Mouse (Mus musculus) retina, postnatal 1 day (tissue): ENCODE measurements around the gene Ttll6.

ENCODE experiments used
- DNase-seq: peaks from one replicate; pipeline ENCODE4 v3.0.0-alpha.2; 2012

The Ttll6 gene

DNA sequence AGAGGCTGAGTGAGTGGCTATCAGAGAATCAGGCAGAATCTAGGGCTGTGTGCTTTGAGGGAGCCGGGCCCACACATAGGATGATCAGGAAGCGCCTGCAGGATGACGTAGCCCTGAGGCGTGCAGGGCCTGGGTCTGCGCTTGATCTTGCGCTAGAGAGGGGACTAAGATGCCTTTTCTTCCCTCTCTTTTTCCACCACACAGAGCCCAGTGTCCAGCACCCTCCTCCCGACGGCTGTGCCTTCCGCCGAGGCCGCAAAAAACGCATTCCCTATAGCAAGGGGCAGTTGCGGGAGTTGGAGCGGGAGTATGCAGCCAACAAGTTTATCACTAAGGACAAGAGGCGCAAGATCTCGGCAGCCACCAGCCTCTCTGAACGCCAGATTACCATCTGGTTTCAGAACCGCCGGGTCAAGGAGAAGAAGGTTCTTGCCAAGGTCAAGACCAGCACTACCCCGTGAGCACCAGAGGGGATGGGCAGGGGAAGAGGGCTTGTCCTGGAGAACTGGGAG is 62.2 kb downstream of the Ttll6 start:
- DNase-seq, result peak; percentile 18

DNA sequence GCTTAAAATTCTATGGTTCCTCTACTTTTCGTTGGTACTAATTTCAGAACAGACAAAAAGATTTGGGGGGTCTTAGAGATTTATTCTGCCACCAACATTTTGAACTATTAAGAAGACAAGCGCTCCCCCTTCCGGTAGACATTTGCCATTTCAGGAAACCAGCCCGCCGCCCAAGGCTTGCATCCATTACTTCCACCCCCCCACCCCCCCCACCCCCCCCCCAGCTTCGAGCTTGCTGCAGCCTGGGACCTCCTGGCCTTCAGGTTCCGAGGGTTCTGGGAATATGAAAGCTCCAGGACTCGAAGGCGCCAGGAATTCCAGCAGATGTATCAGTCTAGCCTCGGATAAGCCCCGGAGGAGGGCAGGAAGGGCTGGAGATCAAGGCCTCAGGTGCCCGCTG is 65.1 kb downstream of the Ttll6 start:
- DNase-seq, result peak; percentile 76

DNA sequence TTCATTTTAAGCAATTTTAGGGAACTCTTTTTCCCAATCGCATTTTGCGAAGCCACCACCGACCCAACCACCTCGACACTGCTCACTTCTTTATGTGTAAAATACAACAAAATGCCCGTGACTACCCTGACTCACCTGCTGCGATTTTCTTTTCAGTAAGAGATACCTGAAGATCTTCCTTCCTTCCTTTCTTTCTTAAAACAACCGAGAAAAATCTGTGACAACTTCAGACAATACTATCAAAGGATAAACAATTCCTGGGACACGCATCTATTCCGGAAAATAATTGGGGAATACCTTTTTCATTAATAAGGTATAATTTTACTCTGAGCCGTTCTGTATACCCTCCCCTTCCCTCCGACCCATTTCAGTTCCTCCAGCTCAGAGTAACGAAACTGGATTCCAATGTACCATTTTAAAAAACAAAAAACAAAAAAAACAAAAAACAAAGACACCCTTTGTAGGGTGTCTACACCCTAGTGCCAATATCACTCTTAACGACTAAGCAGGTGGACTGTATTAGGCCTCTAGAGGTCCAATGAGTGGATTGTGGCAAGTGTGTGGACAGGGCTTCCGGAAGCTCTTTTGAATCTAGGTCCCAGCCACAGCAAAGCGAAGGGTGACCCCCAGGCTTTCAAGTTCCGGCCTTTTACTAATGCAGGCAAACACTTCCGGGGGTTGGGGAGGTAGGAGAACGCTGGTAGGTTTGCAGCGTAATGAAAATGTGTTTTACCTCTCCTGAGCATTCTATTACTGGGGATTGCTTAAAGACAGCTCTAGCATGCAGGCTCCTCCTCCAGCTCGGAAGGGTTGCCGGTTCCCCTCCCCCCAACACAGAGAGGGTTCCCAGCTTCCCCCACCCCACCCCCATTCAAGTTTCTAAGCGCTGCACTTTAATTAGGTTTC is 65.8 kb downstream of the Ttll6 start:
- DNase-seq, result peak; percentile 26

DNA sequence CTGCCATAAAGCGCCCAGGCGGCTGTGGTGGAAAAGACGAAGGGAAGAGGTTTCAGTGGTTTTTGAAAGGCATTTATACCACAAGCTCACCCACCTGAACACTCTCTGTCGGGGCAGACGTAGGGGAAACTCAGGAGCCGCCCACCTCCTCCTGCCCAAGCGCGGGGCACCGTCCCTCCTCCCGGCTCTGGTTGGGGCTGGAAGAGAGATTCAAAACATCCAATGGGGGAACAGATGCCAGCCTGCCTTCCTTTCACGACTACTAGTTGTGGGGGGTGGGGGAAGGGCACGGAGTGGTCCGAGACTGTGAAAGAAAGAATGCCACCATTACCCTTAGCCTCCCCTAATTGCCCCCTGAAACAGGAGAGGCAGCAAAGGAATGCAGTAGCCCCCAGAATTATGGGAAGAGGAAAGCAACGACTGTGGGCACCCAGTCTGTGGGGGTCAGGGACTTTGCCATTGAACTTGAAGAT is 66.6 kb downstream of the Ttll6 start:
- DNase-seq, result peak; percentile 23

DNA sequence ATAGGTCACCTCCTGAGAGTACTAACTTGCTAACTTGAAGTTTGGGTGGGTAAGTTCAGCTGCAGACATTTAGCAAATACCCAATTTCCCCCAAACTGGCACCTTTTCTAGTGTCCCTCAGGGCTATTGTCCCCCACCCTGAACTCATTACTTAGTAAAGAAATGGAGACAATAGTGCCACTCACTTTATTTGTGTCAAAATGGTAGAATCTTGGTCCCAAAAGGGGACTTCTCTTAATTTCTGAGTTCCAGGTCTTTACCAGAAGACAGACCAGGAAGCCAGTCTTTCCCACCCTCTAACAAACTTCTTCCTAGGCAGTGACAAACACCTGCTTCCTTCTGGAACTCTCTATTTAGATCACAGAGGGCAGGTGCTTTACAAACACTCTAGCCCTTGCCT is 68.2 kb downstream of the Ttll6 start:
- no peak for DNase-seq

DNA sequence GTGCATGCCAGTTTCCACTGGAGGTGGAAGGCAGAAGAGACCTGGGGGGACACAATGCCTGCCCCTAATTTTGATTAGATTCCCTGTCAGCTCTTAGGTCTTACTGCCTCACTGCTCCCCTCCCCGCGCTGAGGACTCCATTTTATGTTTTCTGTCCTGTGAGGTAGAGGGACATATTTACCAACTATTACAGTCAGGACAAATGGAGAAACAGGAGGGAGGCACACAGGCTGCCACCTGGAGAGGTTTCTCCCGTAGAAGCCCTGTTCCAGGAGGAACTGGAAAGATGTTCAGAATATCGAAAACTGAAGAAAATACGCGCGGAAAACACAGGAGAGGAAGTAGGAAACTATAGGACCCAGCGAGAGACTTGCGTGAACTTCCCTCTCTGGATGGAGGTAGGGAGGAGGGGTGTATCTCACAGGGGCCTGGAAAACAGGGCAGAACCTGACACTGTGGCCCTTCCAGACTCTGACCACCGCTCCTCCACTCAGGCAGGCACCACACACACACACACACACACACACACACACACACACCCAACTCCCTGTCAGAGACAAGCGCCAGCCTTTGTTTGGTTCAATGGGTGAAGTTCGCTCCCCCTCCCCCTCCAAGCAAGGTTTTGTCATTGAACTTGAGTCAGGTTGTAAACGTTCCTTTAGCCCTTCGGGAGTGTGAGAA is 69.0 kb downstream of the Ttll6 start:
- peak; percentile 46 for DNase-seq

DNA sequence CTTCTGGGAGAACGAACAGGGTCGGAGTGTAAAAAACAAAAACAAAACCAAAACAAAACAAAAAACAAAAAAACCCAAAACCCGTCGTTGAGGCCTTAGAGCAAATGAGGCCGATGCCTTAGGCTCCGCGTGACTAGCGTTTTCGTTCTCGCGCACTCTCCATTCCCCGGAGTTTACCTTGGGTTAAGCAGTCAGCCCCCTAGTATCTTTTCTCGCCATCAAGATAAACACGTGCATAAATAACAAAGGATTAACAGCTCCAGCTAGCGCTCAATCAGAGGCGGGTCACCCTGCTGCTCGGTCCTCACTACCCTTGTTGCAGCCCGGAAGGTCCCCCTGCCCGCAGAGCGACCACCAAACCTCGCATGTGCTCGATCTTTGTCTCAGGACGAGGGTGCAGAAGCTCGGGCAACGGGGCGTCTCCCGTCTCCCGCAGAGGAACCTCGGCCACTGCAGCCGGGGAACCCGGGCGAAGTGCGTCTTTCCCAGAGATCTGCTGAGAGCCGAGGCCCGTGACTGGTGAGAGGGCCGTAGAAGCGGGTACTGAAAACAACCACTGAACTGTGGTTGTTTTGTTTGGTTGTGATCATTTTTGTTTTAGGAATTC is 69.7 kb downstream of the Ttll6 start:
- DNase-seq, result peak; percentile 48

DNA sequence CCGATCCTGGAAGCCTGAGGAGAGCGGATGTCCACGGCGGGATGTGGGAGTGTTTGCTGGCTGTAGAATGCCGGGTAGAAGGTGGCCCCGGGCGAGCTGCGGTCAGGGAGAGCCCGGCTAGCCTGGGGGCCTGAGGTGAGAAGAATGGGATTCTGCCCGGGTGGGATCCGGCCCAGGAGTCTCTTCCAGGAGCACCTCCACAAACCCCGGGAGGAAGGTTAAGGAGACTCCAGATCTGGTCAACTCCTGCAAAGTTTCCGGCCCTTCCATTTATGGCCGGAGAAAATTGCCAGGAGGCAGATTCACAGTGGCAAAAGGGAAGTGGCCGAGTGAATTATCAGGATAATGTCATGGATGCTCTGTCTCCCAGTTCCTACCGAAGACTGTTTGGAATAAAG is 70.2 kb downstream of the Ttll6 start:
- peak; percentile 31 for DNase-seq

DNA sequence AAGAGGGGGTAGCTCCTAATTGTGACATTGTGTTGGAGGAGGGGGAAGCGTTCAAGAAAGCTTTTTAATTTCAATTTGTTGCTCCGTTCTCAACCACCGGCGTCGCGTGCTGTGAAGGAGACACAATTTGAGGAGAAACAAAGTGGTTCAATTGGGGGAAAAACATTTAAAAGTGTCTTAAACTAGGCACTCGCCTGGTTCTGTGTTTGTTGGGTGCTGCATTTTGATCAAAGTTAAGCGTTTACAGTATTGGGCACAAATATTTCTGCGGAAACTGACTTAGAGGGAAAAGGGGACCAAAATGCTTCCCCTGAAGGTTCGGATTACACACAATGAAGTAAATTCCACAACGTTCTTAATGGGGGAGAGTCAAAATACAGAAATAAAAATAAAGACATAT is 70.8 kb downstream of the Ttll6 start:
- peak; percentile 19 for DNase-seq

DNA sequence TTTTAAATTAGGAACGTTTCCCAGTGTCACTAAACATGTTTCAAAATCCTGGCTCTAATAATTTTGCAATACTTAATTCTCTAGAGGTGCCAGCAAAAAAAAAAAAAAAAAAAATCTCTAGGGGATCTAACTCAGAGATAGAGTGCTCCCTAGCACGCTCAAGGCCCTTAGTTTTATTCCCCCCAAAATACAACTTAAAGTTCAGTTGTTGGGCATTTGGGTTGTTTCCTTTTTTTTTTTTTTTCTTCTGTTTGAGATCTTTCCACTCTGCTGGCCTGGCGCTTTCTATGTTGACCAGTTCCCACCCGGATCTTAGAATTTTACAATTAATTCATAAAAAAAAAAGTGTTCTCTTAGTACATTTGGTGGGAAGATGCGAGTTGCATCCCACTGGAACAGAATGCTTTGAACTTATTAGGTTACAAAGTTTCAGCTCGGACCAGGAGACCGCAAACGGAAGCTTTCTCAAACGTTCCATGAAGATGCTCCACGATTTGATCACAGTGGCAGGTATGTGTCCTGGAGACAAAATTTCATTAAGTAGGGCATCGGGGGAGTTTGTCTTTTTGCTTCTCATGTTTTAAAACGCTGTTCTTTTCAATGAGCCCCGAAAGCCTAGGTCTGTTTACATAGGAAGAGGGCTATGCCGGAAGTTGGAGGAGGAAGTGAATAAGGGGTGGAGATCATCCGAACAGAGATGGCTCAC is 72.0 kb downstream of the Ttll6 start:
- no peak for DNase-seq
